Mouse (Mus musculus): Measurements from ENCODE around the gene Ptprm. TPM values are rescaled to one million over a fixed set of nuclear protein-coding genes. Genes with fewer than 3 reads are reported as not detected.

The Ptprm gene
- total and polyA plus RNA-seq, 3 experiments = not detected

DNA sequence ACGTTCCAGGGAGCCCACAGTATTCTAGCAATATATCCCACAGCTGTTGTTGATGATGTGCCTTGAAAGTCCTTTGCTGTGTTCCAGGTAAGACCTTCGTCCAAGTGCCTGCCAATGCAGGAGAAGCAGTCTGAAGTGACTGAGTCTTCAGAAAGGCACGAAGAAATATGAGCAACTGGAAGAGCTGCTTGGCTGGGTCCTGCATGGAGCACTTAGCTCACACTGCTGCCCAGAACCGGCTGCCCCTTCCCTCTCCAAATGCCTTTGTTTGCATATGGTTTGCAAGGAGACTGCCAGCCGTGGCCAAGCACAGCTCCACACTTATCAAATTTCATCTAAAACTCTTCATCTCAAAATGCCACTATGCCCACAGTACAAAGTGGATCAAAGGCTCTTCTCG lies 337.8 kb downstream of the Ptprm start:
- H3K9ac ChIP-seq (ENCODE audit: control insufficient read depth, low read depth, low read length, poor library complexity, severe bottlenecking) = no peak overlapping the region
- no peaks in the 10 kb centered on the region for H3K36me3 ChIP-seq (ENCODE audit: control insufficient read depth in 1 of 2, insufficient read depth in 2 of 2, low read length in 2 of 2)
- TF ChIP-seq SMC3 (IDR thresholded peaks at IDR 0.05; ENCODE audit: low read depth, low read length) = no peak
- no peak for TF ChIP-seq USF2 (IDR thresholded peaks at IDR 0.05; ENCODE audit: borderline replicate concordance in 1 of 2, insufficient read depth in 1 of 2, low read depth in 1 of 2, low read length in 2 of 2)
- TF ChIP-seq MAX (IDR thresholded peaks at IDR 0.05; ENCODE audit: low read length) = no peak
- TF ChIP-seq GABPA (IDR thresholded peaks at IDR 0.05; ENCODE audit: low read depth, low read length) = no peak
- TF ChIP-seq ZMIZ1 (IDR thresholded peaks at IDR 0.05; ENCODE audit: low read depth, low read length) = no peak
- no peak for TF ChIP-seq E2F4 (IDR thresholded peaks at IDR 0.05; ENCODE audit: borderline replicate concordance, low read depth, low read length)
- no peak for TF ChIP-seq SIN3A (IDR thresholded peaks at IDR 0.05; ENCODE audit: low read length)
- TF ChIP-seq TBP (IDR thresholded peaks at IDR 0.05; ENCODE audit: low read depth, low read length) = no peak
- no peak for TF ChIP-seq ZKSCAN1 (IDR thresholded peaks at IDR 0.05; ENCODE audit: low read depth, low read length)
- TF ChIP-seq MYB (IDR thresholded peaks at IDR 0.05; ENCODE audit: low read depth, low read length) = no peak
- no peak for TF ChIP-seq RCOR1 (IDR thresholded peaks at IDR 0.05; ENCODE audit: low read depth, low read length)
- TF ChIP-seq CTCF (IDR thresholded peaks at IDR 0.05 in 2 of 3, conservative IDR thresholded peaks at IDR 0.05 in 1 of 3; ENCODE audit: control insufficient read depth in 1 of 3, insufficient read depth in 1 of 3, low read depth in 2 of 3, low read length in 3 of 3, poor library complexity in 1 of 3, severe bottlenecking in 1 of 3) = no peak
- no peaks in the 10 kb centered on the region for H3K9me3 ChIP-seq (replicated peaks; ENCODE audit: insufficient read depth, low read length)
- H3K4me3 ChIP-seq (ENCODE audit: control insufficient read depth in 1 of 2, insufficient read depth in 1 of 2, low read depth in 2 of 2, low read length in 2 of 2) = no peak overlapping the region
- no peaks in the 10 kb centered on the region for H3K27me3 ChIP-seq (ENCODE audit: control insufficient read depth in 1 of 2, insufficient read depth in 2 of 2, low read length in 2 of 2)
- no peak overlapping the region for H3K27ac ChIP-seq (ENCODE audit: control insufficient read depth, low read depth, low read length)
- no peak for DNase-seq (ENCODE audit: low read depth, low spot score)
- H3K79me2 ChIP-seq (ENCODE audit: control insufficient read depth, insufficient read depth, low read length, poor library complexity) = no peaks in the 10 kb centered on the region
- H3K4me1 ChIP-seq (ENCODE audit: control insufficient read depth in 1 of 2, insufficient read depth in 2 of 2, low read length in 2 of 2) = no peaks in the 10 kb centered on the region

DNA sequence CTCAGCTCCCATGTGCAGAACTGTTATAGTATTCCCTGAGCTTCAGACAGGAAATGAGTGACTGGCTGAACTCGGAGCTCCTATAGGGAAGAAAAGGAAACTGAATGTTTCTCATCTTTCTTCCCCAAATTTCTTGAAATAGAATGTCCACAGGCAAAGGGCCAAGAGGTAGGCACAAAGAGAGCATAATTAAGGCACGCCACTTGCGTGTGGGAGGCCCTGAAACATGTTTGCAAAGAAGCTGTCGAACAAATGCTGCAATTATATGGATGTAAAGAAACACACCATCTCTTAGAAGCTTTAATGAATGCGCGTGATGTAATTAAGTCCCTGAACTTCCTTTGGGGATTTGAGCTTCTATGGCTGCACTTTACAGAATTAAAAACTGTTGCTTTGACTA lies 341.0 kb downstream of the Ptprm start:
- Histone ChIP-seq H3K27ac (ENCODE audit: control insufficient read depth, low read depth, low read length) (no peak overlapping the region), H3K27me3 (ENCODE audit: control insufficient read depth in 1 of 2, insufficient read depth in 2 of 2, low read length in 2 of 2) (no peaks in the 10 kb centered on the region), H3K9ac (ENCODE audit: control insufficient read depth, low read depth, low read length, poor library complexity, severe bottlenecking) (no peak overlapping the region), H3K4me1 (ENCODE audit: control insufficient read depth in 1 of 2, insufficient read depth in 2 of 2, low read length in 2 of 2) (no peaks in the 10 kb centered on the region), H3K36me3 (ENCODE audit: control insufficient read depth in 1 of 2, insufficient read depth in 2 of 2, low read length in 2 of 2) (no peaks in the 10 kb centered on the region), H3K79me2 (ENCODE audit: control insufficient read depth, insufficient read depth, low read length, poor library complexity) (no peaks in the 10 kb centered on the region), H3K4me3 (ENCODE audit: control insufficient read depth in 1 of 2, insufficient read depth in 1 of 2, low read depth in 2 of 2, low read length in 2 of 2) (no peak overlapping the region), H3K9me3 (replicated peaks; ENCODE audit: insufficient read depth, low read length) (no peaks in the 10 kb centered on the region)
- TF ChIP-seq CHD1 (IDR thresholded peaks at IDR 0.05; ENCODE audit: low read depth, low read length) (no peak), MXI1 (IDR thresholded peaks at IDR 0.05; ENCODE audit: low read depth, low read length) (no peak), MYB (IDR thresholded peaks at IDR 0.05; ENCODE audit: low read depth, low read length) (no peak), POLR2AphosphoS2 (IDR thresholded peaks at IDR 0.05; ENCODE audit: low read length) (no peak), JUND (IDR thresholded peaks at IDR 0.05; ENCODE audit: low read depth, low read length) (no peak)
- no peak for DNase-seq (ENCODE audit: low read depth, low spot score)
